Comparison of ENCODE assay signal across 19 mouse cellular contexts in genomic region chr5:110873160-110873559, GRCm38 (mm10). TPM values are rescaled to one million over a fixed set of nuclear protein-coding genes. Genes with fewer than 3 reads are reported as not detected.
DNase-seq lines count a peak whose midpoint lies in the region; ATAC-seq and TF ChIP-seq lines count a peak whose summit lies in the region.
"Had no signal": no experiment of that assay in that cellular context is flagged by ENCODE, and none has a peak within 500 bp of the region (broad histone marks: within the 10 kb centered on the region; RNA-seq: fewer than 3 reads in every experiment).

No protein-coding gene starts in this region.

- ATAC-seq in midbrain, embryonic 13.5 days: no peak
- no peak for ATAC-seq in midbrain, embryonic 11.5 days (ENCODE audit: low FRiP score)
- 0 out of 2 replicates have a peak, but pooled peaks have one; percentile 55 for ATAC-seq in forebrain, postnatal 0 days
- peak; percentile 60 for ATAC-seq in midbrain, embryonic 15.5 days (replicated peaks)
- no peak for ATAC-seq in granulocyte monocyte progenitor cell, adult 5-6 weeks (replicated peaks; ENCODE audit: poor library complexity, severe bottlenecking)

- DNase-seq in midbrain, embryonic 11.5 days (ENCODE audit: low spot score, missing footprints): no peak
- peak; percentile 39 for DNase-seq in forebrain, postnatal 0 days
- DNase-seq in spleen, postnatal 36 days (ENCODE audit: low spot score in 2 of 2): no peak
- no peak for DNase-seq in frontal cortex, postnatal 10 days (ENCODE audit: low spot score in 2 of 2)
- DNase-seq: adrenal gland, adult 2 months; cerebellum, postnatal 10 days; gastrocnemius, postnatal 25 days; kidney, adult 18-20 months; kidney, postnatal 10 days had no signal

- no peaks in the 10 kb centered on the region for H3K9me3 ChIP-seq in midbrain, embryonic 13.5 days
- no peaks in the 10 kb centered on the region for H3K9me3 ChIP-seq in midbrain, embryonic 11.5 days (ENCODE audit: control insufficient read depth, low read length)
- no peaks in the 10 kb centered on the region for H3K9me3 ChIP-seq in forebrain, postnatal 0 days (ENCODE audit: low read length)
- H3K9me3 ChIP-seq in midbrain, embryonic 15.5 days: no peaks in the 10 kb centered on the region
- H3K9me3 ChIP-seq: embryonic facial prominence, embryonic 13.5 days; heart, embryonic 10.5 days; limb, embryonic 15.5 days; liver, embryonic 15.5 days; neural tube, embryonic 12.5 days had no signal

- H3K36me3 ChIP-seq in midbrain, embryonic 13.5 days: no peaks in the 10 kb centered on the region
- no peaks in the 10 kb centered on the region for H3K36me3 ChIP-seq in midbrain, embryonic 11.5 days (ENCODE audit: control insufficient read depth, insufficient read depth, low read length)
- no peaks in the 10 kb centered on the region for H3K36me3 ChIP-seq in forebrain, postnatal 0 days (ENCODE audit: insufficient read depth)
- no peaks in the 10 kb centered on the region for H3K36me3 ChIP-seq in midbrain, embryonic 15.5 days (replicated peaks)
- H3K36me3 ChIP-seq: limb, embryonic 15.5 days; neural tube, embryonic 12.5 days had no signal

- peaks cover 40% of the 10 kb centered on the region for H3K4me1 ChIP-seq in midbrain, embryonic 13.5 days (replicated peaks)
- peaks cover 5% of the 10 kb centered on the region; the same call in 1 of the 2 replicates for H3K4me1 ChIP-seq in midbrain, embryonic 11.5 days (ENCODE audit: control insufficient read depth, insufficient read depth, low read length)
- peaks cover 6% of the 10 kb centered on the region; the same call in 1 of the 2 replicates for H3K4me1 ChIP-seq in forebrain, postnatal 0 days (ENCODE audit: insufficient read depth)
- peaks cover 45% of the 10 kb centered on the region for H3K4me1 ChIP-seq in midbrain, embryonic 15.5 days

- H3K4me2 ChIP-seq in midbrain, embryonic 13.5 days (replicated peaks): peak overlapping the region; percentile 13
- H3K4me2 ChIP-seq in midbrain, embryonic 11.5 days: no peak overlapping the region
- H3K4me2 ChIP-seq in forebrain, postnatal 0 days (ENCODE audit: low read depth): no peak overlapping the region
- peak overlapping the region; percentile 6; the same call in 1 of the 2 replicates for H3K4me2 ChIP-seq in midbrain, embryonic 15.5 days
- H3K4me2 ChIP-seq: embryonic facial prominence, embryonic 13.5 days; limb, embryonic 15.5 days; liver, embryonic 15.5 days; neural tube, embryonic 12.5 days had no signal

- H3K9ac ChIP-seq in midbrain, embryonic 13.5 days (replicated peaks): no peak overlapping the region
- H3K9ac ChIP-seq in midbrain, embryonic 11.5 days (ENCODE audit: low read length): no peak overlapping the region
- no peak overlapping the region for H3K9ac ChIP-seq in forebrain, postnatal 0 days
- no peak overlapping the region for H3K9ac ChIP-seq in midbrain, embryonic 15.5 days
- H3K9ac ChIP-seq: embryonic facial prominence, embryonic 13.5 days; limb, embryonic 15.5 days; liver, embryonic 15.5 days; neural tube, embryonic 12.5 days had no signal

- no peaks in the 10 kb centered on the region for H3K27me3 ChIP-seq in midbrain, embryonic 13.5 days
- H3K27me3 ChIP-seq in midbrain, embryonic 11.5 days (ENCODE audit: control insufficient read depth, insufficient read depth, low read length): no peaks in the 10 kb centered on the region
- H3K27me3 ChIP-seq in forebrain, postnatal 0 days (ENCODE audit: insufficient read depth, low read length): no peaks in the 10 kb centered on the region
- H3K27me3 ChIP-seq in midbrain, embryonic 15.5 days (replicated peaks): no peaks in the 10 kb centered on the region
- H3K27me3 ChIP-seq: embryonic facial prominence, embryonic 13.5 days; limb, embryonic 15.5 days; liver, embryonic 15.5 days; neural tube, embryonic 12.5 days had no signal

- no peak for TF ChIP-seq CTCF in forebrain, postnatal 0 days (IDR thresholded peaks at IDR 0.05; ENCODE audit: low read depth)

- 37% methylated on average over 6 of the region's 6 CpGs for WGBS in midbrain, embryonic 13.5 days
- 67% methylated on average over 6 of the region's 6 CpGs for WGBS in midbrain, embryonic 11.5 days
- 30% methylated on average over 6 of the region's 6 CpGs for WGBS in forebrain, postnatal 0 days
- 27% methylated on average over 6 of the region's 6 CpGs for WGBS in midbrain, embryonic 15.5 days

- H3K27ac ChIP-seq in midbrain, embryonic 13.5 days: peak overlapping the region; percentile 61
- H3K27ac ChIP-seq in midbrain, embryonic 11.5 days (ENCODE audit: low read depth, low read length): no peak overlapping the region
- H3K27ac ChIP-seq in forebrain, postnatal 0 days (ENCODE audit: low read depth, low read length): 0 out of 2 replicates have a peak overlapping the region, but pooled peaks have one; percentile 35
- peak overlapping the region; percentile 71 for H3K27ac ChIP-seq in midbrain, embryonic 15.5 days
- H3K27ac ChIP-seq: embryonic facial prominence, embryonic 13.5 days; heart, embryonic 10.5 days; layer of hippocampus, adult 2 months; limb, embryonic 15.5 days; liver, embryonic 15.5 days; macrophage; neural tube, embryonic 12.5 days had no signal

- H3K4me3 ChIP-seq in midbrain, embryonic 13.5 days (replicated peaks): no peak overlapping the region
- no peak overlapping the region for H3K4me3 ChIP-seq in midbrain, embryonic 11.5 days (ENCODE audit: low read depth, low read length)
- H3K4me3 ChIP-seq in forebrain, postnatal 0 days (ENCODE audit: low read depth, low read length): no peak overlapping the region
- H3K4me3 ChIP-seq in midbrain, embryonic 15.5 days: no peak overlapping the region
- H3K4me3 ChIP-seq: embryonic facial prominence, embryonic 13.5 days; heart, embryonic 10.5 days; layer of hippocampus, adult 2 months; limb, embryonic 15.5 days; liver, embryonic 15.5 days; neural tube, embryonic 12.5 days had no signal

RNA-seq across cellular contexts. Expression of gene Ttc28, which starts 6.4 kb away (rescaled TPM):
- 19.3 and 21.3 TPM in 2 replicates for polyA plus RNA-seq in midbrain, embryonic 13.5 days (2015; fragmentation: Nextera tagmentation; extraction: Ambion mirVana)
- 12.7 and 13.5 TPM in 2 replicates for polyA plus RNA-seq in midbrain, embryonic 11.5 days (2014; fragmentation: Nextera tagmentation; extraction: Ambion mirVana)
- 50.4 and 58.2 TPM in 2 replicates for total RNA-seq in forebrain, postnatal 0 days (2014; rRNA removed)
- 12.6 and 14.5 TPM in 2 replicates for polyA plus RNA-seq in forebrain, postnatal 0 days (2015; fragmentation: Nextera tagmentation; extraction: Ambion mirVana)
- polyA plus RNA-seq in midbrain, embryonic 15.5 days (2015; fragmentation: Nextera tagmentation; extraction: Ambion mirVana): 23.8 and 24.9 TPM in 2 replicates
- total RNA-seq in granulocyte monocyte progenitor cell, adult 5-6 weeks (2014; fragmentation: Nextera tagmentation): 1.0 and 6.2 TPM in 2 replicates
- 0.41 and 0.90 TPM in 2 replicates for total RNA-seq in granulocyte monocyte progenitor cell, adult 5-6 weeks (2017)

RNA-seq across cellular contexts. Expression of gene Chek2, which starts 33.4 kb away (rescaled TPM):
- 12.5 and 13.8 TPM in 2 replicates for polyA plus RNA-seq in midbrain, embryonic 13.5 days (2015; fragmentation: Nextera tagmentation; extraction: Ambion mirVana)
- 26.8 and 28.5 TPM in 2 replicates for polyA plus RNA-seq in midbrain, embryonic 11.5 days (2014; fragmentation: Nextera tagmentation; extraction: Ambion mirVana)
- total RNA-seq in forebrain, postnatal 0 days (2014; rRNA removed): 2.9 and 3.8 TPM in 2 replicates
- polyA plus RNA-seq in forebrain, postnatal 0 days (2015; fragmentation: Nextera tagmentation; extraction: Ambion mirVana): 3.4 and 4.3 TPM in 2 replicates
- 5.0 and 6.7 TPM in 2 replicates for polyA plus RNA-seq in midbrain, embryonic 15.5 days (2015; fragmentation: Nextera tagmentation; extraction: Ambion mirVana)
- 29.3 and 32.6 TPM in 2 replicates for total RNA-seq in granulocyte monocyte progenitor cell, adult 5-6 weeks (2014; fragmentation: Nextera tagmentation)
- 22.6 and 39.0 TPM in 2 replicates for total RNA-seq in granulocyte monocyte progenitor cell, adult 5-6 weeks (2017)

RNA-seq across cellular contexts. Expression of gene Hscb, which starts 33.6 kb away (rescaled TPM):
- polyA plus RNA-seq in midbrain, embryonic 13.5 days (2015; fragmentation: Nextera tagmentation; extraction: Ambion mirVana): 10.8 and 11.1 TPM in 2 replicates
- 21.0 and 25.0 TPM in 2 replicates for polyA plus RNA-seq in midbrain, embryonic 11.5 days (2014; fragmentation: Nextera tagmentation; extraction: Ambion mirVana)
- total RNA-seq in forebrain, postnatal 0 days (2014; rRNA removed): 10.8 and 16.0 TPM in 2 replicates
- polyA plus RNA-seq in forebrain, postnatal 0 days (2015; fragmentation: Nextera tagmentation; extraction: Ambion mirVana): 11.2 and 11.9 TPM in 2 replicates
- polyA plus RNA-seq in midbrain, embryonic 15.5 days (2015; fragmentation: Nextera tagmentation; extraction: Ambion mirVana): 6.0 and 8.6 TPM in 2 replicates
- 68.2 and 80.1 TPM in 2 replicates for total RNA-seq in granulocyte monocyte progenitor cell, adult 5-6 weeks (2014; fragmentation: Nextera tagmentation)
- total RNA-seq in granulocyte monocyte progenitor cell, adult 5-6 weeks (2017): 63.6 and 77.4 TPM in 2 replicates

Comparison
In these comparisons a context has a peak if more than half of its experiments do, and no peak if none do; other contexts are left out.
1. ATAC-seq: peak in forebrain, postnatal 0 days (single experiment) and midbrain, embryonic 15.5 days (single experiment); none in midbrain, embryonic 13.5 days (single experiment), midbrain, embryonic 11.5 days (single experiment) and granulocyte monocyte progenitor cell, adult 5-6 weeks (single experiment).
2. H3K4me2 ChIP-seq: peak in midbrain, embryonic 13.5 days (single experiment) and midbrain, embryonic 15.5 days (single experiment); none in midbrain, embryonic 11.5 days (single experiment) and forebrain, postnatal 0 days (single experiment).